Mouse (Mus musculus) ES-Bruce4 (cell line): ENCODE measurements around the gene Smpd2.

Experiments used
- CTCF ChIP-seq: IDR thresholded peaks from one replicate; pipeline ENCODE4 v1.8.1; 2011; ENCODE audit warnings: low read depth, low read length
- POLR2A ChIP-seq: IDR thresholded peaks from one replicate; pipeline ENCODE4 v1.8.1; 2011; ENCODE audit warnings: low read length; ENCODE audit not compliant: insufficient read depth

DNA sequence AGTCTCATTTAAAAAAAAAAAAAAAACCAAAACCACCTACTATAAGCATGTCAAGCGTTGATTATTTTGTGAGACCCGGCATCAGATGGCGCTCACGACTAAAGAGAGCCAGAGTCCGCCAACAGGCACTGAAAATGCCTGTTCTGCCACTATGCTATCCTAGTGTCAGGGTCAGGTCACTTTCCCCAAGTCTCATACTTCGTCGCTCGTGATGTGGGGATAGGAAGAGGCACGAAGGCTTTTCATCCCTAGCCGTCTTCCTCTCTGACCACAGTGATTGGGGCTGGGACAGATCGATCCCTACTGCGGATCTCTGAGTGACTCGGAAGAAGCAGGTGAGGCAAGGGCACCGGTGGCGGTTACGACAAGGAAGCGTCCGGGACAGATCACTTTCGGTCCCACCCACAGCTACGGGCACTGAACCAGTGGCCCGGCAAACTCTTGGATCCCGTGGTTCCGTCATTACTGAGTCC is 28.4 kb upstream of the Smpd2 start:
- peak; percentile 4 for TF ChIP-seq POLR2A
- TF ChIP-seq CTCF = peak; percentile 65
